Mouse (Mus musculus): ENCODE data around the gene Nrp2.

Gene Nrp2

GRCm38 (mm10) chr1:62703158-62704116 lies at the start of gene Nrp2:
Gene Nrp2 (plus strand): TSS chr1:62703285.
- DNase-seq (ENCODE audit: low spot score): peak; percentile 75

GRCm38 (mm10) chr1:62654436-62654835 lies 48.6 kb upstream of the Nrp2 start:
- DNase-seq (ENCODE audit: low spot score): no peak

GRCm38 (mm10) chr1:62664960-62665645 lies 38.0 kb upstream of the Nrp2 start:
- peak; percentile 14 for DNase-seq (ENCODE audit: low spot score)

- no peak for DNase-seq (ENCODE audit: low spot score)
Measured at GRCm38 (mm10) chr1:62665771-62666730, 37.0 kb upstream of the Nrp2 start.

GRCm38 (mm10) chr1:62666780-62667179 lies 36.3 kb upstream of the Nrp2 start:
- DNase-seq (ENCODE audit: low spot score): no peak

- no peak for DNase-seq (ENCODE audit: low spot score)
Measured at GRCm38 (mm10) chr1:62678611-62679344, 24.3 kb upstream of the Nrp2 start.

GRCm38 (mm10) chr1:62679466-62679865 lies 23.6 kb upstream of the Nrp2 start:
- no peak for DNase-seq (ENCODE audit: low spot score)

GRCm38 (mm10) chr1:62682456-62683385 lies 20.4 kb upstream of the Nrp2 start:
- DNase-seq (ENCODE audit: low spot score): no peak

GRCm38 (mm10) chr1:62683498-62683897 lies 19.6 kb upstream of the Nrp2 start:
- no peak for DNase-seq (ENCODE audit: low spot score)

GRCm38 (mm10) chr1:62687511-62687910 lies 15.6 kb upstream of the Nrp2 start:
- DNase-seq (ENCODE audit: low spot score): no peak

- DNase-seq (ENCODE audit: low spot score): no peak
Measured at GRCm38 (mm10) chr1:62691175-62691574, 11.9 kb upstream of the Nrp2 start.

GRCm38 (mm10) chr1:62696312-62696982 lies 6.6 kb upstream of the Nrp2 start:
- DNase-seq (ENCODE audit: low spot score): no peak

GRCm38 (mm10) chr1:62696983-62697341 lies 6.1 kb upstream of the Nrp2 start:
- DNase-seq (ENCODE audit: low spot score): peak; percentile 60

GRCm38 (mm10) chr1:62697353-62697752 lies 5.7 kb upstream of the Nrp2 start:
- DNase-seq (ENCODE audit: low spot score): no peak

GRCm38 (mm10) chr1:62699801-62700200 lies 3.3 kb upstream of the Nrp2 start:
- no peak for DNase-seq (ENCODE audit: low spot score)

GRCm38 (mm10) chr1:62701065-62701921 lies 1.8 kb upstream of the Nrp2 start:
- peak; percentile 88 for DNase-seq (ENCODE audit: low spot score)

GRCm38 (mm10) chr1:62702743-62703142 lies 342 bp upstream of the Nrp2 start:
- DNase-seq (ENCODE audit: low spot score): no peak

- no peak for DNase-seq (ENCODE audit: low spot score)
Measured at GRCm38 (mm10) chr1:62704117-62704888, 1.2 kb downstream of the Nrp2 start.
